Mouse (Mus musculus) spleen, adult 2 months (tissue): Measurements from ENCODE around the gene Olfr381.

Experiments
- CTCF ChIP-seq: fragments of 200-500 bp; IDR thresholded peaks from 2 replicates; pipeline ENCODE4 v1.5.1; 2011; ENCODE audit warnings: mild to moderate bottlenecking, inconsistent platforms; ENCODE audit not compliant: insufficient read depth, insufficient read length, insufficient replicate concordance; ENCODE audit errors: extremely low read depth
- POLR2A ChIP-seq: fragments of 200-500 bp; IDR thresholded peaks from 2 replicates; pipeline ENCODE4 v1.6.1; 2011; ENCODE audit warnings: low read depth, low read length, inconsistent platforms

GRCm38 (mm10) chr11:73517097-73517496 lies 25.7 kb upstream of the Olfr381 start, which contains the start of gene Olfr382:
- no peak for TF ChIP-seq CTCF
- TF ChIP-seq POLR2A, result no peak
